Mouse (Mus musculus) stomach, postnatal 0 days (tissue): ENCODE measurements at regions not wholly inside any gene's neighbourhood (a gene's known extent, or its start where the extent isn't known, plus 50 kb on each side); places are given as distances from the start of the nearest gene placed in this dataset.

ENCODE experiments used
- CTCF ChIP-seq: IDR thresholded peaks from 2 replicates; pipeline ENCODE4 v1.5.1; 2016; ENCODE audit warnings: antibody characterized with exemption, low read depth, mild to moderate bottlenecking, moderate library complexity
- EP300 ChIP-seq: optimal IDR thresholded peaks from 2 replicates; pipeline ENCODE3; 2016; ENCODE audit warnings: antibody characterized with exemption

DNA sequence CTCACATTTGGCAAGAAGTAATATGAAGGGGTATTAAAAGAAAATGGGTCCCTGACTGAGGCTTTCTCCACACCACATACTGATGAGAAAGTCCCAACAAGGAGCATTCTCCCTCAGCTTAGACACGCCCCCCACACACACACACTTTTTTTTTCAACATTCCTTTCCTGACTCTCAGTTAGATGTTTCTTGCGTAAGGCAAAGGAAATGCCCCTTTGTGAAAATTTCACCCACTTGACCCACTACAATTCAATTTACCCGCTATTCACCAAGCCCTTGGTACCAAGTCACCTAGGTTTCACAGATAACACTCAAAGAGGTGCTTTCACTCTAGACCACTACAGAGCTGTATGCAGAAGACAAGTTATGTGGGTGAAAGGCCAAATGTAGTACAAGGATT is 488.3 kb upstream of the Smim15 start:
- TF ChIP-seq CTCF (no peak), EP300 (no peak)
